Mouse (Mus musculus): ENCODE results near the gene Vsig10. TPM values are rescaled to one million over a fixed set of nuclear protein-coding genes. Genes with fewer than 3 reads are reported as not detected.
A peak's percentile ranks its signal among the peaks of the same experiment; 100 is the strongest.

The Vsig10 gene
- 1.7 and 1.8 TPM in 2 replicates for polyA plus RNA-seq (2012; ENCODE audit: insufficient read depth, insufficient read length, missing spikeins)

- H3K27ac ChIP-seq (replicated peaks; ENCODE audit: low read depth, low read length) = peak within 1 kb of the TSS; percentile 82
- H3K4me1 ChIP-seq (ENCODE audit: control insufficient read depth, insufficient read depth, insufficient read length, low read length) = no peaks in the 10 kb centered on the region; the same call in 1 of the 2 replicates
- H3K4me3 ChIP-seq (ENCODE audit: insufficient read depth, low read depth, low read length) = peak within 1 kb of the TSS; percentile 87
Observed at GRCm38 (mm10) chr5:117318741-117319629, at the start of gene Vsig10. Vsig10 (plus strand) TSS chr5:117319083.

- Histone ChIP-seq H3K4me3 (ENCODE audit: insufficient read depth, low read depth, low read length) (no peak overlapping the region), H3K4me1 (ENCODE audit: control insufficient read depth, insufficient read depth, insufficient read length, low read length) (no peaks in the 10 kb centered on the region), H3K27ac (replicated peaks; ENCODE audit: low read depth, low read length) (no peak overlapping the region)
Observed at GRCm38 (mm10) chr5:117269395-117269794, 49.5 kb upstream of the Vsig10 start.

- H3K4me1 ChIP-seq (ENCODE audit: control insufficient read depth, insufficient read depth, insufficient read length, low read length) = no peaks in the 10 kb centered on the region
- H3K27ac ChIP-seq (replicated peaks; ENCODE audit: low read depth, low read length) = no peak overlapping the region
- no peak overlapping the region for H3K4me3 ChIP-seq (ENCODE audit: insufficient read depth, low read depth, low read length)
Observed at GRCm38 (mm10) chr5:117271945-117272344, 46.9 kb upstream of the Vsig10 start.

- Histone ChIP-seq H3K4me1 (ENCODE audit: control insufficient read depth, insufficient read depth, insufficient read length, low read length) (no peaks in the 10 kb centered on the region; the same call in 1 of the 2 replicates), H3K4me3 (ENCODE audit: insufficient read depth, low read depth, low read length) (no peak overlapping the region), H3K27ac (replicated peaks; ENCODE audit: low read depth, low read length) (no peak overlapping the region)
Observed at GRCm38 (mm10) chr5:117274817-117275216, 44.1 kb upstream of the Vsig10 start.

- Histone ChIP-seq H3K4me1 (ENCODE audit: control insufficient read depth, insufficient read depth, insufficient read length, low read length) (no peaks in the 10 kb centered on the region; the same call in 1 of the 2 replicates), H3K4me3 (ENCODE audit: insufficient read depth, low read depth, low read length) (no peak overlapping the region), H3K27ac (replicated peaks; ENCODE audit: low read depth, low read length) (no peak overlapping the region)
Observed at GRCm38 (mm10) chr5:117277784-117278183, 41.1 kb upstream of the Vsig10 start.

GRCm38 (mm10) chr5:117278809-117279668 lies 39.8 kb upstream of the Vsig10 start:
- no peak overlapping the region for H3K4me3 ChIP-seq (ENCODE audit: insufficient read depth, low read depth, low read length)
- no peak overlapping the region for H3K27ac ChIP-seq (replicated peaks; ENCODE audit: low read depth, low read length)
- H3K4me1 ChIP-seq (ENCODE audit: control insufficient read depth, insufficient read depth, insufficient read length, low read length) = no peaks in the 10 kb centered on the region; the same call in 1 of the 2 replicates

- Histone ChIP-seq H3K27ac (replicated peaks; ENCODE audit: low read depth, low read length) (no peak overlapping the region), H3K4me3 (ENCODE audit: insufficient read depth, low read depth, low read length) (no peak overlapping the region), H3K4me1 (ENCODE audit: control insufficient read depth, insufficient read depth, insufficient read length, low read length) (no peaks in the 10 kb centered on the region; the same call in 1 of the 2 replicates)
Observed at GRCm38 (mm10) chr5:117279669-117280050, 39.2 kb upstream of the Vsig10 start.

- Histone ChIP-seq H3K4me1 (ENCODE audit: control insufficient read depth, insufficient read depth, insufficient read length, low read length) (no peaks in the 10 kb centered on the region; the same call in 1 of the 2 replicates), H3K27ac (replicated peaks; ENCODE audit: low read depth, low read length) (no peak overlapping the region), H3K4me3 (ENCODE audit: insufficient read depth, low read depth, low read length) (no peak overlapping the region)
Observed at GRCm38 (mm10) chr5:117281536-117281935, 37.3 kb upstream of the Vsig10 start.

- no peaks in the 10 kb centered on the region; the same call in 1 of the 2 replicates for H3K4me1 ChIP-seq (ENCODE audit: control insufficient read depth, insufficient read depth, insufficient read length, low read length)
- no peak overlapping the region for H3K27ac ChIP-seq (replicated peaks; ENCODE audit: low read depth, low read length)
Observed at GRCm38 (mm10) chr5:117282360-117282759, 36.5 kb upstream of the Vsig10 start.

GRCm38 (mm10) chr5:117284029-117284428 lies 34.9 kb upstream of the Vsig10 start:
- H3K27ac ChIP-seq (replicated peaks; ENCODE audit: low read depth, low read length) = no peak overlapping the region
- no peak overlapping the region for H3K4me3 ChIP-seq (ENCODE audit: insufficient read depth, low read depth, low read length)
- H3K4me1 ChIP-seq (ENCODE audit: control insufficient read depth, insufficient read depth, insufficient read length, low read length) = peaks cover 3% of the 10 kb centered on the region; the same call in 1 of the 2 replicates

More at GRCm38 (mm10) chr5:117282360-117282759, 36.5 kb upstream of the Vsig10 start:
- H3K4me3 ChIP-seq (ENCODE audit: insufficient read depth, low read depth, low read length) = no peak overlapping the region

GRCm38 (mm10) chr5:117284682-117285081 lies 34.2 kb upstream of the Vsig10 start:
- no peak overlapping the region for H3K27ac ChIP-seq (replicated peaks; ENCODE audit: low read depth, low read length)
- H3K4me3 ChIP-seq (ENCODE audit: insufficient read depth, low read depth, low read length) = no peak overlapping the region
- H3K4me1 ChIP-seq (ENCODE audit: control insufficient read depth, insufficient read depth, insufficient read length, low read length) = peaks cover 3% of the 10 kb centered on the region; the same call in 1 of the 2 replicates

GRCm38 (mm10) chr5:117285266-117285665 lies 33.6 kb upstream of the Vsig10 start:
- Histone ChIP-seq H3K27ac (replicated peaks; ENCODE audit: low read depth, low read length) (no peak overlapping the region), H3K4me3 (ENCODE audit: insufficient read depth, low read depth, low read length) (no peak overlapping the region), H3K4me1 (ENCODE audit: control insufficient read depth, insufficient read depth, insufficient read length, low read length) (peaks cover 3% of the 10 kb centered on the region; the same call in 1 of the 2 replicates)

GRCm38 (mm10) chr5:117286286-117286685 lies 32.6 kb upstream of the Vsig10 start:
- H3K4me3 ChIP-seq (ENCODE audit: insufficient read depth, low read depth, low read length) = peak overlapping the region; percentile 92
- no peak overlapping the region for H3K27ac ChIP-seq (replicated peaks; ENCODE audit: low read depth, low read length)
- peaks cover 3% of the 10 kb centered on the region; the same call in 1 of the 2 replicates for H3K4me1 ChIP-seq (ENCODE audit: control insufficient read depth, insufficient read depth, insufficient read length, low read length)

GRCm38 (mm10) chr5:117286831-117287822 lies 31.8 kb upstream of the Vsig10 start, which contains the start of gene Pebp1:
Pebp1 (minus strand) TSS chr5:117287625.
- Histone ChIP-seq H3K4me1 (ENCODE audit: control insufficient read depth, insufficient read depth, insufficient read length, low read length) (peaks cover 3% of the 10 kb centered on the region; the same call in 1 of the 2 replicates), H3K27ac (replicated peaks; ENCODE audit: low read depth, low read length) (peak within 1 kb of the TSS; percentile 64), H3K4me3 (ENCODE audit: insufficient read depth, low read depth, low read length) (peak within 1 kb of the TSS; percentile 92)

All from brown adipose tissue, adult 24 weeks (tissue).